Mouse (Mus musculus) testis, adult 2 months (tissue): Measurements from ENCODE around the gene Olfr620.

Experiments
- CTCF ChIP-seq: fragments of 200-500 bp; IDR thresholded peaks from 2 replicates; pipeline ENCODE4 v1.5.1; 2012; ENCODE audit warnings: low read depth, mild to moderate bottlenecking, inconsistent platforms, low read length, moderate library complexity; ENCODE audit not compliant: control insufficient read depth, insufficient read depth, insufficient replicate concordance
- POLR2A ChIP-seq: fragments of 200-500 bp; IDR thresholded peaks from 2 replicates; pipeline ENCODE4 v1.6.1; 2012; ENCODE audit warnings: low read depth, mild to moderate bottlenecking, inconsistent platforms, low read length, moderate library complexity; ENCODE audit not compliant: control insufficient read depth

DNA sequence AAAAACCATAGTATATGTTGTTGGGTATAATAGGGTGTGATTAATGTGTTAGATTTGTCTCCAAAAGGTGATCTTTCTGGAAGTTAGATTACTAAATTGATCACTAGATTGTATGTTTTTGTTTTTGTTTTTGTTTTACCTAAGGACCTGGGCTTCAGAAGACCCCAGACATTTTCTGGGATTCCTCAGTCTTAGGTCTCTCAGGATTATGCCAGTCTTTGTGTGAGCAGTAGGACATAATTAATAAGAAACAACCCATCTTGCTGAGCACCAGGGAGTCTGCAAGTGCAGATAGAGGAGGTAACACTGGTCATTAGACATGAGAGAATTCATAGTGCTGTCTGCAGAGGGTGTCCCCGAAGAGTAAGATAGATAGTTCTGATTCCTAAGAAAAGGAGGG is 39.6 kb downstream of the Olfr620 start, which contains the start of gene Olfr617:
- TF ChIP-seq CTCF, result no peak
- TF ChIP-seq POLR2A, result no peak
